Mouse (Mus musculus): ENCODE measurements around the gene Cerkl. TPM values are rescaled to one million over a fixed set of nuclear protein-coding genes. Genes with fewer than 3 reads are reported as not detected.

The Cerkl gene
- polyA plus RNA-seq, 1 experiment from 2014 or later: 0.64 TPM

- 84% methylated on average over 2 of the region's 2 CpGs for WGBS
- Histone ChIP-seq H3K27ac (ENCODE audit: low read depth) (no peak overlapping the region), H3K4me2 (ENCODE audit: low read length) (no peak overlapping the region), H3K9me3 (ENCODE audit: control insufficient read depth, low read length) (no peaks in the 10 kb centered on the region), H3K9ac (ENCODE audit: low read length) (no peak overlapping the region), H3K36me3 (ENCODE audit: control insufficient read depth, insufficient read depth, low read length) (no peaks in the 10 kb centered on the region), H3K27me3 (replicated peaks; ENCODE audit: control insufficient read depth, insufficient read depth, low read length) (no peaks in the 10 kb centered on the region), H3K4me1 (replicated peaks; ENCODE audit: control insufficient read depth, insufficient read depth, low read length) (no peaks in the 10 kb centered on the region), H3K4me3 (ENCODE audit: low read depth, low read length) (no peak overlapping the region)
- no peak for ATAC-seq (replicated peaks; ENCODE audit: low FRiP score, low TSS enrichment, low read depth)
- no peak for DNase-seq (ENCODE audit: low spot score)
These were observed 84.5 kb downstream of the Cerkl start for GRCm38 (mm10) chr2:79372154-79372467.

- Histone ChIP-seq H3K4me1 (replicated peaks; ENCODE audit: control insufficient read depth, insufficient read depth, low read length) (no peaks in the 10 kb centered on the region), H3K36me3 (ENCODE audit: control insufficient read depth, insufficient read depth, low read length) (no peaks in the 10 kb centered on the region), H3K9ac (ENCODE audit: low read length) (no peak overlapping the region), H3K9me3 (ENCODE audit: control insufficient read depth, low read length) (no peaks in the 10 kb centered on the region), H3K4me3 (ENCODE audit: low read depth, low read length) (no peak overlapping the region), H3K27ac (ENCODE audit: low read depth) (no peak overlapping the region), H3K4me2 (ENCODE audit: low read length) (no peak overlapping the region), H3K27me3 (replicated peaks; ENCODE audit: control insufficient read depth, insufficient read depth, low read length) (no peaks in the 10 kb centered on the region)
- ATAC-seq (replicated peaks; ENCODE audit: low FRiP score, low TSS enrichment, low read depth): no peak
- no peak for DNase-seq (ENCODE audit: low spot score)
- WGBS: 86% methylated on average over 7 of the region's 7 CpGs
These were observed 85.0 kb downstream of the Cerkl start for GRCm38 (mm10) chr2:79371326-79372153.

GRCm38 (mm10) chr2:79370711-79371312, 85.8 kb downstream of the Cerkl start:
- no peak overlapping the region for H3K27ac ChIP-seq (ENCODE audit: low read depth)
- WGBS: 76% methylated on average over 9 of the region's 9 CpGs
- H3K4me1 ChIP-seq (replicated peaks; ENCODE audit: control insufficient read depth, insufficient read depth, low read length): no peaks in the 10 kb centered on the region
- H3K27me3 ChIP-seq (replicated peaks; ENCODE audit: control insufficient read depth, insufficient read depth, low read length): no peaks in the 10 kb centered on the region
- no peak overlapping the region for H3K4me2 ChIP-seq (ENCODE audit: low read length)
- no peak overlapping the region for H3K9ac ChIP-seq (ENCODE audit: low read length)
- H3K9me3 ChIP-seq (ENCODE audit: control insufficient read depth, low read length): no peaks in the 10 kb centered on the region
- no peaks in the 10 kb centered on the region for H3K36me3 ChIP-seq (ENCODE audit: control insufficient read depth, insufficient read depth, low read length)
- no peak for DNase-seq (ENCODE audit: low spot score)
- H3K4me3 ChIP-seq (ENCODE audit: low read depth, low read length): no peak overlapping the region
- no peak for ATAC-seq (replicated peaks; ENCODE audit: low FRiP score, low TSS enrichment, low read depth)

GRCm38 (mm10) chr2:79369905-79370304, 86.7 kb downstream of the Cerkl start:
- Histone ChIP-seq H3K4me2 (ENCODE audit: low read length) (no peak overlapping the region), H3K27me3 (replicated peaks; ENCODE audit: control insufficient read depth, insufficient read depth, low read length) (no peaks in the 10 kb centered on the region), H3K9ac (ENCODE audit: low read length) (no peak overlapping the region), H3K4me3 (ENCODE audit: low read depth, low read length) (no peak overlapping the region), H3K36me3 (ENCODE audit: control insufficient read depth, insufficient read depth, low read length) (no peaks in the 10 kb centered on the region), H3K4me1 (replicated peaks; ENCODE audit: control insufficient read depth, insufficient read depth, low read length) (no peaks in the 10 kb centered on the region), H3K9me3 (ENCODE audit: control insufficient read depth, low read length) (no peaks in the 10 kb centered on the region), H3K27ac (ENCODE audit: low read depth) (no peak overlapping the region)
- ATAC-seq (replicated peaks; ENCODE audit: low FRiP score, low TSS enrichment, low read depth) (no peak), DNase-seq (ENCODE audit: low spot score) (no peak)
- 83% methylated on average over 4 of the region's 4 CpGs for WGBS

GRCm38 (mm10) chr2:79369061-79369524, 87.5 kb downstream of the Cerkl start:
- Histone ChIP-seq H3K4me2 (ENCODE audit: low read length) (no peak overlapping the region), H3K4me1 (replicated peaks; ENCODE audit: control insufficient read depth, insufficient read depth, low read length) (no peaks in the 10 kb centered on the region), H3K9me3 (ENCODE audit: control insufficient read depth, low read length) (no peaks in the 10 kb centered on the region), H3K36me3 (ENCODE audit: control insufficient read depth, insufficient read depth, low read length) (no peaks in the 10 kb centered on the region), H3K27ac (ENCODE audit: low read depth) (no peak overlapping the region), H3K27me3 (replicated peaks; ENCODE audit: control insufficient read depth, insufficient read depth, low read length) (no peaks in the 10 kb centered on the region), H3K4me3 (ENCODE audit: low read depth, low read length) (no peak overlapping the region), H3K9ac (ENCODE audit: low read length) (no peak overlapping the region)
- no peak for ATAC-seq (replicated peaks; ENCODE audit: low FRiP score, low TSS enrichment, low read depth)
- DNase-seq (ENCODE audit: low spot score): no peak
- 67% methylated on average over 7 of the region's 7 CpGs for WGBS

- no peak for DNase-seq (ENCODE audit: low spot score)
- no peak overlapping the region for H3K27ac ChIP-seq (ENCODE audit: low read depth)
- no peaks in the 10 kb centered on the region for H3K36me3 ChIP-seq (ENCODE audit: control insufficient read depth, insufficient read depth, low read length)
- no peak overlapping the region for H3K9ac ChIP-seq (ENCODE audit: low read length)
- H3K4me3 ChIP-seq (ENCODE audit: low read depth, low read length): no peak overlapping the region
- H3K27me3 ChIP-seq (replicated peaks; ENCODE audit: control insufficient read depth, insufficient read depth, low read length): no peaks in the 10 kb centered on the region
- H3K4me2 ChIP-seq (ENCODE audit: low read length): no peak overlapping the region
- no peaks in the 10 kb centered on the region for H3K9me3 ChIP-seq (ENCODE audit: control insufficient read depth, low read length)
- H3K4me1 ChIP-seq (replicated peaks; ENCODE audit: control insufficient read depth, insufficient read depth, low read length): no peaks in the 10 kb centered on the region
- WGBS: 79% methylated on average over 12 of the region's 12 CpGs
- no peak for ATAC-seq (replicated peaks; ENCODE audit: low FRiP score, low TSS enrichment, low read depth)
These were observed 87.9 kb downstream of the Cerkl start for GRCm38 (mm10) chr2:79368661-79369060.

- Histone ChIP-seq H3K4me1 (replicated peaks; ENCODE audit: control insufficient read depth, insufficient read depth, low read length) (no peaks in the 10 kb centered on the region), H3K4me3 (ENCODE audit: low read depth, low read length) (no peak overlapping the region), H3K27ac (ENCODE audit: low read depth) (no peak overlapping the region), H3K36me3 (ENCODE audit: control insufficient read depth, insufficient read depth, low read length) (no peaks in the 10 kb centered on the region), H3K9ac (ENCODE audit: low read length) (no peak overlapping the region), H3K9me3 (ENCODE audit: control insufficient read depth, low read length) (no peaks in the 10 kb centered on the region), H3K4me2 (ENCODE audit: low read length) (no peak overlapping the region), H3K27me3 (replicated peaks; ENCODE audit: control insufficient read depth, insufficient read depth, low read length) (no peaks in the 10 kb centered on the region)
- no peak for ATAC-seq (replicated peaks; ENCODE audit: low FRiP score, low TSS enrichment, low read depth)
- no peak for DNase-seq (ENCODE audit: low spot score)
- WGBS: 73% methylated on average over 18 of the region's 18 CpGs
These were observed 88.8 kb downstream of the Cerkl start for GRCm38 (mm10) chr2:79367451-79368450.

- Histone ChIP-seq H3K36me3 (ENCODE audit: control insufficient read depth, insufficient read depth, low read length) (no peaks in the 10 kb centered on the region), H3K4me2 (ENCODE audit: low read length) (no peak overlapping the region), H3K27me3 (replicated peaks; ENCODE audit: control insufficient read depth, insufficient read depth, low read length) (no peaks in the 10 kb centered on the region), H3K27ac (ENCODE audit: low read depth) (no peak overlapping the region), H3K9me3 (ENCODE audit: control insufficient read depth, low read length) (no peaks in the 10 kb centered on the region), H3K9ac (ENCODE audit: low read length) (no peak overlapping the region), H3K4me1 (replicated peaks; ENCODE audit: control insufficient read depth, insufficient read depth, low read length) (no peaks in the 10 kb centered on the region), H3K4me3 (ENCODE audit: low read depth, low read length) (no peak overlapping the region)
- ATAC-seq (replicated peaks; ENCODE audit: low FRiP score, low TSS enrichment, low read depth) (no peak), DNase-seq (ENCODE audit: low spot score) (no peak)
- 80% methylated on average over 6 of the region's 6 CpGs for WGBS
These were observed 92.7 kb downstream of the Cerkl start for GRCm38 (mm10) chr2:79363920-79364319.
